Mouse (Mus musculus) adrenal gland, postnatal 10 days (tissue): Measurements from ENCODE around the gene P2ry10b. TPM values are rescaled to one million over a fixed set of nuclear protein-coding genes. Genes with fewer than 3 reads are reported as not detected.

Experiments used
- DNase-seq: peaks from one replicate; pipeline ENCODE4 v3.0.0; 2021; ENCODE audit warnings: mixed read lengths
- long read RNA-seq, 2 experiments: library from polyadenylated mRNA; stranded (forward); transcript quantifications; one replicate each; pipeline ENCODE4 v2.0.0; 2021
- total RNA-seq, 2 experiments: library from RNA; stranded (reverse); gene quantifications; 2 replicates each; pipeline ENCODE4 v1.2.3; 2021

Gene P2ry10b
- 1 to 10 TPM; 2.4 to 3.4 TPM for total RNA-seq
- long read RNA-seq, experiment 1, partial matches to known transcripts, result 0 of 1 reads
- long read RNA-seq, experiment 1, other reads (novel, unspliced or antisense), result 1 of 1 reads
- long read RNA-seq, experiment 2, partial matches to known transcripts, result 1 of 6 reads
- long read RNA-seq, experiment 2, other reads (novel, unspliced or antisense), result 1 of 6 reads

DNA sequence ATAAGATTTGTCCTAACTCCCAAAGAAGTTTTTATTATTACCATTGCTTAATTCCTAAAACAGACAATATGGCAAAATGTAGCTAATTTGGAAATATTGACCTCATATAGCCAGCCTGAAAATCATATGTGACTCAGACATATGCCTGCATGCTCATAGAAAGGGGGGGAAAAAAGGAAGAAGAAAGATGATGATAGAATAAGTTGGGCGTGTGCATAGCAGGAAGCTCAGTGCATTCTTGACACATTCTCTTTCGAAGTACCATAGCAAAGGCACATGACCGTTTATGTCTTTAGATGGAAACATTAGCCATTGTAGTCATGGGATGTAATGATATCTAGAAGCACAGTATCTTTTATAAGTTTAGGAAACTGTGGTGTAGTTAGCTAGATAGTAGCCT lies at the start of gene P2ry10b:
TSS of gene P2ry10b (plus strand) at position 247 of the 400 bp plus-strand sequence.
- no peak for DNase-seq

DNA sequence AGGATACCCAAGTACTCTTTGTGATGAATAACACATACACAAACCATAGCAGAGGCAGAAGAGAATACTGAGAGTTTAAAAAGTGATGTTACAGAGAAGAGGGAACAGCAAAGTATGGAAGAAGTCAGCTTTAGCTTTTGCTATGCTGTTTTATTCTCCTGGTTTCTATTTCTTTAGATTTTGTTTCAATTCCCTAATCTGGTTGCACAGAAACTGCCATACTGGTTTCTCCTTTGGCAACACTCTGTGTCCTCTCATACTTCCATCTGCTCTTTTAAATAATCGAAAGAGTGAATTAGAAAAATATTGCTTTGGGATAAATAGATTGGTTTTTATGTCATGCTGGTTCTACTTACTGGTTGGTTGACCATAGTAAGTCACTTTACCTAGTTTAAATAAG lies 32.4 kb upstream of the P2ry10b start:
- no peak for DNase-seq

GRCm38 (mm10) chrX:107116987-107117386 lies 31.7 kb upstream of the P2ry10b start:
- DNase-seq, result no peak

- no peak for DNase-seq
These were observed 5.5 kb upstream of the P2ry10b start for GRCm38 (mm10) chrX:107143184-107143583.

DNA sequence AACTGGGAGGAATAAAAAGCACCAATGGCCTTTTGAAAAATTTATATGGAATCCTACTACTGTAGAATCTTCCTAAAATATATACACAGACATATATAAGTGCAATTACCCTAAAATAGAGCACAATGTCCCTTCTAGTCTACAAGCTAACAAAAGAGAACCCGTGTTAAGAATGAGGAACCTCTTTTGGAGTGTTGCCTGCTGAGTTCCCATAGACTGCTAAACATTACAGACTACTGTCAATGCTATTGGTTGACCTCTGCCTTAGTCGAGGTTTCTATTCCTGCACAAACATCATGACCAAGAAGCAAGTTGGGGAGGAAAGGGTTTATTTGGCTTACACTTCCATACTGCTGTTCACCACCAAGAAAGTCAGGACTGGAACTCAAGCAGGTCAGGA lies 4.8 kb upstream of the P2ry10b start:
- no peak for DNase-seq

DNA sequence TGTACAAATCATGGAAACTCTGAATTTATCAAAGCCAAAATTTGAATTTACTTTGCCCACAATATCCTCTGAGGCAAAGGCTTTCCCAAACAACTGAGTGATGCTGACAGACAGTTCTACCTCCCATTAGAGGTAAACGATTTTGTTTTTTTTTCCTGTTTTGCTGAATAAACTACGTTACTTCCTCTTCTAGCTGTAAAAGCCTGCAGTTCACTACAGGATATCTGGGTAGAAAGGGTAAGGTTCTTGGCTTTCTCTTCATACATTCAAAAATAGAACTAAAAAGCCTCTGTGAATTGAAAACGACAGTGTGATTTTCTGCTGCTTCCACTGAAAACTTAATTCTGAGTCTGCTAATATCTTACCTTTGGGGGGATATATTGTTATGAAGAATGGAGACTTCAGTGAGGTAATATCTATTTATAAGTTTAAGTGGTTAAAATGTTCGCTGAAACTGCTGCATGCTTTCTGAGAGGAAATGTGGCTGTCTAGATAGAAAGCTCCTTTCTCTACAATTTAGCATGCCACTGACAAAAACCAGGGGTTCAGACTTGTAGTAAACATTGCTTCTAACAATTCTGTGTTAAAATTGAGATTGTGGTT lies 765 bp downstream of the P2ry10b start:
- no peak for DNase-seq

DNA sequence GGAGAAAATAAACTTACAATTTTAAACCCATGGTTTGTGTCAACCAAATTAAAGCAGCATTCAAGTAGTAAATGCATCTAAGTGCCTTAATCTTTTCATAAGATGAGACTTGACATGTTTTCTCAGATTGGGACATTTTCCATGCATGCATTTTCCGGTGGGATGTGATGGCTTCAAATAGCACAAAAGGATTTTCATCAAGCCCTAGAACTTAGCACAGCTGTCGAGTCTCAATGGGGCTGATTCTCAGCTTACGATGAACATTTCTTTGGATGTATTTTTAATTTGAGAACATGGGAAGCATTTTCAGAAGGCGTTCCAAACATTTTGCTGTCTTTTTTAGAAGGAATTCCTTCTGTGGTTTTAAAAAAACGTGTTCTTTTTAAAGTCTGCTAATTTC lies 1.3 kb downstream of the P2ry10b start:
- no peak for DNase-seq

- no peak for DNase-seq
These were observed 2.2 kb downstream of the P2ry10b start for GRCm38 (mm10) chrX:107150752-107151515.

GRCm38 (mm10) chrX:107156021-107156420 lies 7.3 kb downstream of the P2ry10b start:
- DNase-seq, result no peak

GRCm38 (mm10) chrX:107160496-107160895 lies 11.8 kb downstream of the P2ry10b start:
- DNase-seq, result no peak

GRCm38 (mm10) chrX:107168281-107168680 lies 19.6 kb downstream of the P2ry10b start:
- peak; percentile 26 for DNase-seq

GRCm38 (mm10) chrX:107169128-107169527 lies 20.4 kb downstream of the P2ry10b start:
- no peak for DNase-seq

DNA sequence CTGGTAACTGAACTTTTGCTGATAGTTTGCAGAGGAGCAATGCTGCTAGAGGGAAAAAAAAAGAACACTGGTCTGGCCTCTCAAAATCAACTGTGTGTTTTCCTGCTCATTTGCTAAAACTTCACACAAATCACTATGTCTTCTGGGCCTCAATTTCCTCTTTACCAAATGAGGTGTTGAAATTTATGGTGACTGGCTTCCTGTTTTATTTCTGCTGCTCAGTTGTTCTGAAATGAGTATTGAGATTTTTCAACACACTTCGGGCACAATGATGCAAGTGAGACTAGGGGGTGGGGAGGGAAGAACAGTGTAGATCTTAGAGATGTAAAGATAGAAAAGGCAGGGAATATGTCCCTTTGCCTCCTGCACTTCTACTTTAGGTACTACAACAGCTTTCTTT lies 30.0 kb downstream of the P2ry10b start:
- no peak for DNase-seq

- DNase-seq, result no peak
These were observed 68.9 kb downstream of the P2ry10b start for GRCm38 (mm10) chrX:107217577-107218090.

Other genes starting within 250 kb of the P2ry10b start
- gene Lpar4, start 228.3 kb upstream of the P2ry10b start, total RNA-seq, result 1 to 10 TPM; 6.2 to 6.8 TPM
- gene P2ry10, start 60.4 kb upstream of the P2ry10b start, total RNA-seq, result 1 to 10 TPM in 1 of 2 experiments, under 1 TPM in 1; 0.91 to 1.0 TPM
- gene Gpr174, start 107.0 kb downstream of the P2ry10b start, total RNA-seq, result under 1 TPM; 0.72 to 0.82 TPM